Mouse (Mus musculus) frontal cortex, postnatal 36 days (tissue): Measurements from ENCODE around the gene Slc22a12.
A peak's percentile ranks its signal among the peaks of the same experiment; 100 is the strongest.

ENCODE experiments used
- DNase-seq, 2 experiments: peaks; one replicate each; pipeline ENCODE4 v3.0.0; 2022; ENCODE audit warnings: low spot score in 2 of 2

Slc22a12 gene

DNA sequence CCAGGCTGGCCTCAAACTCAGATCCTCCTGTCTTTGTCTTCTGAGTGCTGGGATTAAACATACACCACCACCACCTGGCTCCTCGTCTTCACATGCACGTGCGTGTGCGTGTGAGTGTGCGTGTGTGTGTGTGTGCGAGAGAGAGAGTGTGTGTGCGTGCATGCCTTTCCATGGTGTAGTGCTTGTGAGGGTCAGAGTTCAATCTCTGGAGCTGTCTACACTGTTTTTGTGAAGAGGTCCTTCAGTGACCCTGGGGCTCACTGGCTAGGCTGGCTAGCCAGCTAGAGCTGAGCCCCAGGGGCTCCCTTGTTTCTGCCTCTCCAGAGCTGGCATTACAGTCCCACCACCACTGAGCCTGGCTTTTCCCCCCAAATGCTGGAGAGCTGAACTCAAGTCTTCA is 1.3 kb downstream of the Slc22a12 start:
- DNase-seq: no peak

- no peak for DNase-seq
These were observed 2.6 kb downstream of the Slc22a12 start for GRCm38 (mm10) chr19:6540191-6540590.

DNA sequence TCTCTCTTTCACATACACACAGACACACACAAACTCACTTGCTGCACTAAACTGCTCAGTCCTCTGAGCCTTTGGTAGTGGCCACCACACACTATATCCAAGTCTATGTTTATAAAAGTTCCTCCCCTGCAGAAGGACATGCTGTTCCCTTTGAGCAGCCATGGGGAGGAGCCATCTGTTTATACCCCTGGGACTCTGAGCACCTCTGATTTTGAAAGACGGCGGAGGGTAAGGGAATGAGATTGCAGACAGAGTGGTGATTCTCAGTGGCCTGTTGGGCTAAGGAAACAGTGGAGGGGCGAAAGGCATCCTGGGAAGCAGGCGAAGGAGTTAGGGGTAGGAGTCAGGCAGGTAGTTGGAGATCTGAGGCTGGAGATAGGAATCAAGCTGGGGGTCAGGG is 3.2 kb downstream of the Slc22a12 start:
- DNase-seq: peak in 1 of 2 experiments; percentile 1

GRCm38 (mm10) chr19:6538546-6538945 is 4.3 kb downstream of the Slc22a12 start:
- no peak for DNase-seq

DNA sequence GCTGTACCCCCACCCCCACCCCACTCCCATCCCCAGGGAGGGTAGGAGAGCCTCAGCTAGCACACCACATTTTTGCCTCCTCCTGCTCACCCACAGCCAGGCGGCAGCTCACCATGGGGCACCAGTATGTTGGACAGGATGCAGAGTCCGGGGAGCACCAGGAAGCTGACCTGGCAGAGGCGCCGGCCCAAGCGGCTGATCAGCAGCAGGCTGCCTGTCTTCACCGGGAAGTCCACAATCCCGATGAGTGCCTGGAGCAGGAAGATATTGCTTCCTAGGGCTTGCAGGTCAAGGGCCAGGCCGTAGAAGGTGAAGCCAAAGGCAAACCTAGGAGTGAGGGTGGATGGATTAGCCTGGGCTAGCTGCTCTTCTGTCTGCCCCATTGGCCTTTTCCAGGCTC is 5.3 kb downstream of the Slc22a12 start:
- DNase-seq: peak; percentile 2 to 3

GRCm38 (mm10) chr19:6536696-6537095 is 6.1 kb downstream of the Slc22a12 start:
- DNase-seq: peak in 1 of 2 experiments; percentile 15

DNA sequence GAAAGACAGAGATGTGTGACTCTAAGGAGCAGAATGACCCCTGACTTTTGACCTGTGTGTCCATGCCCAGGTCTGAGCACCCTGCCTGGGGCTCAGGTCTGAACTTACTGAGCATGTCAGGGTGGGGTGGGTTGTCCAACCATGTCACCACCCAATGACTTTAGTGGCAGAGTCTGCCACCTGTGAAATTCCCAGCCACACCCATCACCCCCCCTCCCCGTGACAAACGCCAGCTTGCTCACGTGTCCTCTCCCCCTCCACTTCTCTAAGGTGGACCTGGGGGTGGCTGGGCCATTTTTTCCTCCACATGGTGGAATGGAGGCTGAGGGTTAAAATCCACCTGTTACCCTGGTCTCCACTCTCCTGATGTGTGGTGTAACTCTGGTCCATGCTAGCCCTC is 6.6 kb downstream of the Slc22a12 start:
- no peak for DNase-seq

DNA sequence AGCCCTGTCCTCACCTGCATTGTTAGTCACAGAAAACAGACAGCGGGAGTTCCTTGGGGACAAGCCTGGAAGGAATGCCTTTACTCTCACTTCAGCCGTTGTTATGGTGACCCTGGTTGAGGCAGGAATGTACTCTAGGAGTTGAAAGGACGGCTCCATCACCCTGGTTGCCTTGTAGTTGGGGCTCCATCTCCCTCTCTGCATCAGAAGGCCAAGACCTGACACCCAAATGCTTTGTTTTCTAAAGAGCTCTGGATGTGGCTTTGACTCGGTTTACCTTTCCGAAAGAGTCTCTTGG is 8.8 kb downstream of the Slc22a12 start:
- no peak for DNase-seq

GRCm38 (mm10) chr19:6533290-6534117 is 9.3 kb downstream of the Slc22a12 start:
- peak in 1 of 2 experiments; percentile 11 for DNase-seq

DNA sequence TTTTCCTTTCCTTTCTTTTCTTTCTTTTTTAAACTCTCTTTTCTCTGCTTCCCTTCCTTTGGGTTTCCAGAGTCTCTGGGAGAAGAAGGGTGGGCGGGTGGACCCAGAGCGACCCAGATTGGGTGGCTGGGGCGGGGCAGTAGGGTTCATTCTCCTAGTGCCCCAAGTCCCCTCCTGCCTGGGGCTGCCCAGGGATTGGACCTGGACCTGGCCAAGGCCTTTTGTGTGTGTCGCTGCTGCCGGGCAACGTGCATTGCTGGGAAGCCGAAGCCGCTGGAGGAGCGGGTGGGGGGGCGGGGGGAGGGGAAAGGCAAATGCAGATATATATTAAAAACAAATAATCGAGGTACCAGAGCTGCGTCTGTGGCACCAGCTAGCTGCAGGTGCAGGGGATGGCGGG is 10.2 kb downstream of the Slc22a12 start:
- DNase-seq: no peak

DNA sequence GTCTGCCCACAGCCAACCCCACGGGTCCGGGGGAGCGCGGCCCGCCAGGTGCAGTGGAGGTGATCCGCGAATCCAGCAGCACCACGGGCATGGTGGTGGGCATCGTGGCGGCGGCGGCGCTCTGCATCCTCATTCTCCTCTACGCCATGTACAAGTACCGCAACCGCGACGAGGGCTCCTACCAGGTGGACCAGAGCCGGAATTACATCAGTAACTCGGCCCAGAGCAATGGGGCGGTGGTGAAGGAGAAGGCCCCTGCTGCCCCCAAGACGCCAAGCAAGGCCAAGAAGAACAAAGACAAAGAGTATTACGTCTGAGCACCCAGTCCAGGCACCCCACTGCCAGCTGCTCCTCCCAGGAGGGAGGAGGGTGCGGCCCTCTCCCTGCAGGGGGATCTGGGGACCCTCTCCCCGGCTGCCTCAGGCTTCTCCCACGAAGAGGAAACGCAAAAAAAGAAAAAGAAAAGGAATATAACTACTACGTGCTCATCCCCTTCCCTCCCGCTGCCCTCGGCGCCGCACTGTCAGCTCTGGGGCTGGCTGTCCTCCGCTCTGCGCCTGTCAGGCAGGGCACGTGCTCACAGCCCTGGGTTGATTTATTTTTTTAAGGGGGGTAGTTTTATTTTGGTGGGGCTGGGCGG is 10.9 kb downstream of the Slc22a12 start:
- DNase-seq: no peak

DNA sequence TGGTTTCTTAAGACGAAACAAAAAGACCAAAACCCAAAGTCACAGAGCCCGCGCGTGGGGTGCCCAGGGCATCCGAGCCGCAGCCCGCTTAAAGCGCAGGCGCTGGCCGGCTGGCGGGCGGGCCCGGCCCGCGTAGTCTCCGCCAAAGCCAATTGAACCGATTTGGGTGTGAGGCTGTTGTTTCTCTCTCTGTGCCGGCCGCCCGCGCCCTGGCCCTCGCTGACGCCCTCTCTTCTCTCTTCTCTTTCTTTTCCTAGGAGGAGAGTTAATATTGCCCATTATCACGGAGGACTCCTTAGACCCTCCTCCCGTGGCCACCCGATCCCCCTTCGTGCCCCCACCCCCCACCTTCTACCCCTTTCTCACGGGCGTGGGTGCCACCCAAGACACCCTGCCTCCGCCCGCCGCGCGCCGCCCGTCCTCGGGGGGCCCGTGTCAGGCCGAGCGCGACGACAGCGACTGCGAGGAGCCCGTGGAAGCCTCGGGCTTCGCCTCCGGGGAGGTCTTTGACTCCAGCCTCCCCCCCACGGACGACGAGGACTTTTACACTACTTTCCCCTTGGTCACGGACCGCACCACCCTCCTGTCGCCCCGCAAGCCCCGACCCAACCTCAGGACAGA is 11.7 kb downstream of the Slc22a12 start:
- DNase-seq: no peak

DNA sequence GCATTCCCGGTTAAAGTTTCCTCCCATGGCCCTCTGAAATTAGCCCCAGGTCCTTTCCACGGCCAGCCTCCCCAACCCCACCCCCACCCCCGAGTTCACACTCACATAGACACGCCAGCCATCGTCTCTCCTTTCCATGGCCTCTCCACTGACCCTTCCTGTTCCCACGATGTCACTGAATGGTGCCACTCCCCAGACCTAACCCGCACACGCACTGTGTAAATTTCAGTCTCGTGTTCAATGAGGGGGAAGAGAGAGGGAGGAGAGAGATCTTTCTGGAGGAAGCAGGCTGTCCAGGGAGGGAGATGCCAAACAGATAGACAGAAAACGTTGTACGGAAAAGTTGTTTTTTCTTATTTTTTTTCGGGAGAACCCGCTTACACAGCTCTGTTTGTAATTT is 12.5 kb downstream of the Slc22a12 start:
- DNase-seq: no peak

- DNase-seq: no peak
These were observed 13.4 kb downstream of the Slc22a12 start for GRCm38 (mm10) chr19:6529265-6529985.

GRCm38 (mm10) chr19:6527839-6528531 is 14.8 kb downstream of the Slc22a12 start:
- DNase-seq: no peak

- no peak for DNase-seq
These were observed 15.4 kb downstream of the Slc22a12 start for GRCm38 (mm10) chr19:6527439-6527838.

DNA sequence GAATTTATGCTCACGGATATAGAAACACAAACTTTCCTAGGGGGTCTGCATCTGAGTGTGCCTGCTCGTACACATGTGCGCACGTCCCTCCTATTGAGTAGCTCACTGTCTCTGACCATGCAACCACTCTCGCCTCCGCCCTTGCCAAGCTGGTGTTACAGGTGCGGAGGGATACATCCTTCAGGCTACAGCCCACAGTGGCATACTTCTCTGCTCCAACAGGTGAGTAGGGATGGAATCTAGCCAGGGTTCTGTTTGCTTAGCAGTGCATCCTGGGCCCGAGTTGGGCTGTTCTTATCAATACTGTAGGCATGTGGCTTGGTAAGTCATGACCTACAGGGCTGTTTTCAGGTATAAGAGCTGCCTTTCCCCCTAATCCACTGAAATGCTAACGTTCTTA is 16.8 kb downstream of the Slc22a12 start:
- no peak for DNase-seq

GRCm38 (mm10) chr19:6525023-6525422 is 17.8 kb downstream of the Slc22a12 start:
- no peak for DNase-seq

GRCm38 (mm10) chr19:6522289-6522688 is 20.5 kb downstream of the Slc22a12 start:
- peak in 1 of 2 experiments; percentile 63 for DNase-seq

DNA sequence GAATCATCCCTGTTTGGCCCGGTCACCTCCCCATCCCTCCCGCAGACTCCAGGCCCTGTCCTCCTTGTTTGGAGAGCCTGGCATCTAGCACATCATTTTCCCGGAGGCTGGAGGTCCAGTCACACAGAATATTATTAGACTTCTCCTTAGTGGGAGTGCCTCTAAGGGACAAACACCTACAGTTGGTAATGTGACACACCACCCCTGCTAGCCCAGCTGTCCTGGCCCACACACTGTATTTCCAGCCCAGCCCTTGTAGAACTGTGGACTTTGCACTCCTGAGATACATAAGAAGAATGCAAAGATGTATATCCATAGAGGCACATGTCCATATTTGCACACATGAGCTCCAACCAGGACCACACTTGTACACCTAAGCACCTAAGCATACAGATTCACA is 21.2 kb downstream of the Slc22a12 start:
- no peak for DNase-seq

- DNase-seq: peak in 1 of 2 experiments; percentile 68
These were observed 23.3 kb downstream of the Slc22a12 start for GRCm38 (mm10) chr19:6519483-6519882.

DNA sequence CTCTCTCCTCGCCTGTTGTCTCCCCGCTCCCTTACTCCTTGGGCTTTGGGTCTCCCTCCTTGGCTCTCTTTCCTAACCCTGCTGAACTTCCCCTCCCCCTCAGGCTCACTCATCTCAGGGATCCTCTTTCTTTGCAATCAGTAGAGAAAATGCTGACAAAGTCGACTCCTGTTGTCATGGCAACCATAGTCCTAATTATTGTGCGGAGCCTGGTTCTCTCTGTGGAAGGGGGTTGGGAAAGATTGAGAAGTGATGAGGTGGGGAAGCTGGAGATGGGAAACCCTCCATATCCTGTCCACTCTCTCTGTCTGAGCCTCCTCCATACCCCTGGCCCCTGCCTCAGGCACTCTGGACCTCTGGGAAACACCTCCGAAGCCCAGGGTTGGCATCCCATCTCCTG is 24.2 kb downstream of the Slc22a12 start:
- DNase-seq: no peak
